7 mouse cellular contexts compared by ENCODE assay signal in the genomic region with DNA sequence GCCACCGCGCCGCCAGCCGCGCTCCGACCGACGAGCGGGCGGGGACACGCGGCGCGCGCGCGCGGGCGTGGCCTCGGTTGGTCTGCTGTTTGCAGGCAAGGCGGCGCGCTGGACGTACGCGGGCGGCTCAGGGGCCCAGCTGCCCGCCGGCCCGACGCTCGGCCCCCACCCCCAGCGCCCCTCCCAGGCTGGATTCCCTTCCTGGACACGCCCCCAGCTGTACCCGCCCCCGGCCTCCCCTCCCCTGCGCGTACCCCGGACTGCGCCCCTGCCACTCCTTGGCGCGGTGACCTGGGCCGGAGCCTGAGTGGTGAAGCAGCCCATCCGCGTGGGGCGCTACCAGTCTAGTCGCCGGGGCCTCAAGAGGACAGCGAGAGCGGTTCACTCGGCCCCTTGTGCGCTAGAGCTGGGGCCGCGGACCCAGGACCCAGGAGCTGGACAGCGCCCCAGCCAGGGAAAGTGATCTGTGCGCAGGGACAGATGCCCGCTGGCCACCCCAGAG. TPM values are rescaled to one million over a fixed set of nuclear protein-coding genes. Genes with fewer than 3 reads are reported as not detected.
A peak's percentile ranks its signal among the peaks of the same experiment; 100 is the strongest.
DNase-seq lines count a peak whose midpoint lies in the region; ATAC-seq lines count a peak whose summit lies in the region.

Gene Ctbp1 (minus strand): TSS at position 42 of the 502 bp plus-strand sequence.

- peak within 1 kb of the TSS; percentile 97 for H3K9ac ChIP-seq in embryonic facial prominence, embryonic 11.5 days (replicated peaks; ENCODE audit: low read length)
- H3K9ac ChIP-seq in limb, embryonic 11.5 days (ENCODE audit: low read length): peak within 1 kb of the TSS; percentile 96
- peak within 1 kb of the TSS; percentile 96 for H3K9ac ChIP-seq in midbrain, embryonic 14.5 days (replicated peaks; ENCODE audit: low read length)

- H3K27me3 ChIP-seq in embryonic facial prominence, embryonic 11.5 days (ENCODE audit: control insufficient read depth, insufficient read depth, low read length): no peaks in the 10 kb centered on the region
- H3K27me3 ChIP-seq in limb, embryonic 11.5 days (ENCODE audit: control insufficient read depth, insufficient read depth, low read length): no peaks in the 10 kb centered on the region
- H3K27me3 ChIP-seq in midbrain, embryonic 14.5 days (ENCODE audit: control insufficient read depth, insufficient read depth, low read length): no peaks in the 10 kb centered on the region

- no peaks in the 10 kb centered on the region for H3K9me3 ChIP-seq in embryonic facial prominence, embryonic 11.5 days (replicated peaks; ENCODE audit: control insufficient read depth, low read length)
- H3K9me3 ChIP-seq in limb, embryonic 11.5 days (ENCODE audit: control insufficient read depth, low read length): no peaks in the 10 kb centered on the region
- no peaks in the 10 kb centered on the region for H3K9me3 ChIP-seq in midbrain, embryonic 14.5 days (ENCODE audit: control insufficient read depth, low read length)

- 0% methylated on average over 40 of the region's 57 CpGs for WGBS in embryonic facial prominence, embryonic 11.5 days
- 0% methylated on average over 53 of the region's 57 CpGs for WGBS in limb, embryonic 11.5 days
- 1% methylated on average over 57 of the region's 57 CpGs for WGBS in midbrain, embryonic 14.5 days

- peak; percentile 90 for ATAC-seq in embryonic facial prominence, embryonic 11.5 days (replicated peaks; ENCODE audit: insufficient number of reproducible peaks, low FRiP score, low TSS enrichment, low read depth)
- ATAC-seq in limb, embryonic 11.5 days (ENCODE audit: insufficient number of reproducible peaks, low FRiP score, low TSS enrichment, low read depth): peak; percentile 89
- peak; percentile 91 for ATAC-seq in midbrain, embryonic 14.5 days (ENCODE audit: low FRiP score, low TSS enrichment)

- peak; percentile 95 for DNase-seq in adrenal gland, postnatal 14 days
- DNase-seq in embryonic facial prominence, embryonic 11.5 days (ENCODE audit: low spot score): peak; percentile 96
- DNase-seq in heart, adult 11 months: peak; percentile 99
- peak; percentile 95 for DNase-seq in kidney, adult 18-20 months
- DNase-seq in limb, embryonic 11.5 days (ENCODE audit: low spot score): peak; percentile 94
- peak; percentile 98 for DNase-seq in midbrain, embryonic 14.5 days
- peak; percentile 86 to 90 for DNase-seq in spleen, adult 18-20 months

- no peaks in the 10 kb centered on the region for H3K36me3 ChIP-seq in embryonic facial prominence, embryonic 11.5 days (replicated peaks; ENCODE audit: control insufficient read depth, insufficient read depth, low read depth, low read length)
- no peaks in the 10 kb centered on the region; the same call in 1 of the 2 replicates for H3K36me3 ChIP-seq in limb, embryonic 11.5 days (ENCODE audit: control insufficient read depth, insufficient read depth, low read length)
- peaks cover 10% of the 10 kb centered on the region for H3K36me3 ChIP-seq in midbrain, embryonic 14.5 days (ENCODE audit: control insufficient read depth, insufficient read depth, low read length)

- H3K4me1 ChIP-seq in embryonic facial prominence, embryonic 11.5 days (ENCODE audit: control insufficient read depth, insufficient read depth, low read length): peaks cover 4% of the 10 kb centered on the region; the same call in 1 of the 2 replicates
- peaks cover 5% of the 10 kb centered on the region for H3K4me1 ChIP-seq in limb, embryonic 11.5 days (ENCODE audit: control insufficient read depth, insufficient read depth, low read length)
- peaks cover 34% of the 10 kb centered on the region for H3K4me1 ChIP-seq in midbrain, embryonic 14.5 days (ENCODE audit: control insufficient read depth, insufficient read depth, low read length)

- peak within 1 kb of the TSS; percentile 83 for H3K4me3 ChIP-seq in embryonic facial prominence, embryonic 11.5 days (ENCODE audit: low read depth, low read length)
- peak within 1 kb of the TSS; percentile 86 for H3K4me3 ChIP-seq in limb, embryonic 11.5 days (ENCODE audit: low read depth, low read length)
- H3K4me3 ChIP-seq in midbrain, embryonic 14.5 days (replicated peaks; ENCODE audit: low read depth, low read length): peak within 1 kb of the TSS; percentile 91

- H3K27ac ChIP-seq in embryonic facial prominence, embryonic 11.5 days (replicated peaks; ENCODE audit: low read depth, low read length): peak within 1 kb of the TSS; percentile 93
- H3K27ac ChIP-seq in limb, embryonic 11.5 days (replicated peaks; ENCODE audit: low read depth, low read length): peak within 1 kb of the TSS; percentile 92
- H3K27ac ChIP-seq in midbrain, embryonic 14.5 days (replicated peaks; ENCODE audit: low read depth, low read length): peak within 1 kb of the TSS; percentile 99

- H3K4me2 ChIP-seq in embryonic facial prominence, embryonic 11.5 days (ENCODE audit: low read depth, low read length): peak within 1 kb of the TSS; percentile 72
- H3K4me2 ChIP-seq in limb, embryonic 11.5 days (ENCODE audit: low read depth, severe bottlenecking): peak within 1 kb of the TSS; percentile 81
- peak within 1 kb of the TSS; percentile 89 for H3K4me2 ChIP-seq in midbrain, embryonic 14.5 days (ENCODE audit: low read length)

RNA-seq across cellular contexts. Expression of gene Ctbp1, which starts in this region (rescaled TPM):
- 188 and 195 TPM in 2 replicates for total RNA-seq in adrenal gland, postnatal 14 days (2021)
- 396 and 435 TPM in 2 replicates for polyA plus RNA-seq in embryonic facial prominence, embryonic 11.5 days (2014; fragmentation: Nextera tagmentation; extraction: Ambion mirVana)
- polyA plus RNA-seq in limb, embryonic 11.5 days (2014; fragmentation: Nextera tagmentation; extraction: Ambion mirVana): 466 and 469 TPM in 2 replicates
- polyA plus RNA-seq in midbrain, embryonic 14.5 days (2014; fragmentation: Nextera tagmentation; extraction: Ambion mirVana): 578 and 581 TPM in 2 replicates

Comparison
In these comparisons a context has a peak if more than half of its experiments do, and no peak if none do; other contexts are left out.
1. Peak in every context shown above with its lines: DNase-seq, ATAC-seq, H3K4me3 ChIP-seq and H3K27ac ChIP-seq.